Mouse (Mus musculus): Measurements from ENCODE around the gene Pdia6. TPM values are rescaled to one million over a fixed set of nuclear protein-coding genes. Genes with fewer than 3 reads are reported as not detected.

Gene Pdia6
- polyA plus RNA-seq, 1 experiment from 2014 or later, result 614 TPM

DNA sequence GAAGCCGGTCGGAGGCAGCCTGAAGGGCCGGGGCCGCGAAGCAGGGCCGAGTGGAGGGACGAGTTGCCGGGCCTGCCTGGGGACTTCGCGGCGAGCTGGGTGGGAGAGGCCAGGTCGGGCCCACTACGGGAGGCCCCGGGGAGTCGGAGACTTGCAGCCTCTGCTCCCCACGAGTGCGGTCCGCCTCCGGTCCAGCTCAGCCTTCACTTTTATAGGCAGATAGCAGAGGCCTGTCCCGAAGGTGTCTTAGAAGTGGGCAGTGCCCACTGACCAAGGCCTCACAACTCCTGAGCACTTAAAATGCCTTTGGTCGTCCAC is 287 bp downstream of the Pdia6 start:
- Histone ChIP-seq H3K36me3 (peaks cover 32% of the 10 kb centered on the region), H3K9ac (peak overlapping the region; percentile 80), H3K9me3 (replicated peaks) (no peaks in the 10 kb centered on the region), H3K27ac (peak overlapping the region; percentile 73), H3K4me2 (peak overlapping the region; percentile 73), H3K4me1 (peaks cover 43% of the 10 kb centered on the region), H3K27me3 (no peaks in the 10 kb centered on the region), H3K4me3 (replicated peaks) (peak overlapping the region; percentile 75)
- WGBS, result under 1% methylated on average over 21 of the region's 21 CpGs
- peak; percentile 82 for ATAC-seq (replicated peaks; ENCODE audit: low FRiP score)

DNA sequence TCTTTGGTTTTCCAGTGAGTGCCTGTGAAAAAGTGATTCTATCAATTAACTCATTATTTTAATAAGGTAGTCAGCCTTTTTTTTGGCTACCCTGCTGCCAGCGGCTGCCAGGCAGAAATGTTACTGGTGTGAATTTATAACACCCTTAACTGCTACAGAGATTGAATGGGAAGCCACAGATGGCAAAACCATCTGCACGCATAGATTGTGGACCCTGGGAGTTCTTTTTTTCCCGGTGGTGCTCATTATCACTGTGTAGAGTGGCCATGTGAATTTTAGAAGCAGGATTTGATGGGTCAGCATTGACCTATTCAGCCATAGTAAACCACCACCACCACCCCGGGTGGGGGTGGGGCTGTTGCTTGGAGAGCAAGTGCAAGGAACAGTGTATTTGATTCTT is 971 bp downstream of the Pdia6 start:
- peak overlapping the region; percentile 73 for H3K4me2 ChIP-seq
- 8% methylated on average over 4 of the region's 4 CpGs for WGBS
- peaks cover 50% of the 10 kb centered on the region for H3K4me1 ChIP-seq
- H3K36me3 ChIP-seq, result peaks cover 39% of the 10 kb centered on the region
- H3K27me3 ChIP-seq, result no peaks in the 10 kb centered on the region
- H3K9ac ChIP-seq, result peak overlapping the region; percentile 80
- no peak for ATAC-seq (replicated peaks; ENCODE audit: low FRiP score)
- H3K27ac ChIP-seq, result no peak overlapping the region
- H3K4me3 ChIP-seq (replicated peaks), result peak overlapping the region; percentile 75
- H3K9me3 ChIP-seq (replicated peaks), result no peaks in the 10 kb centered on the region

DNA sequence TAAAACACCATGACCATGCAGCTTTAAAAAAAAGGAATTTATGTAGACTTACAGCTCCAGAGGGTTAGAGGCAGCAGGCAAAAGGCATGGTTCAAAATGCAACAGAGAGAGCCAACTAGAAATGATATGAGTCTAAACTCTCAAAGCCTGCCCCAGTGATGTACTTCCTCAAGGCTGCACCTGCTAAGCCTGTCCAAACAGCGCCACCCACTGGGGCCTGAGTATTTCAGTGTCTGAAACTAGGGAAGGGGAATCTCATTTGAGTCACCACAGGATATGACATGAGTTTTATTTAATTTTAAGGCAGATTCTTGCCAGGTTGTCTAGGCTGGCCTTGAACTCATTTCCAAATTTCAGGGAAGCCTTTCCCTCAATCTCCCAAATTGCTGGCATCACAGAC is 4.9 kb downstream of the Pdia6 start:
- Histone ChIP-seq H3K4me2 (no peak overlapping the region), H3K9me3 (replicated peaks) (no peaks in the 10 kb centered on the region), H3K4me1 (peaks cover 46% of the 10 kb centered on the region), H3K27me3 (no peaks in the 10 kb centered on the region), H3K4me3 (replicated peaks) (no peak overlapping the region), H3K9ac (no peak overlapping the region), H3K27ac (0 out of 2 replicates have a peak overlapping the region, but pooled peaks have one; percentile 30), H3K36me3 (peaks cover 78% of the 10 kb centered on the region)
- WGBS, result 82% methylated on average over 1 of the region's 1 CpGs
- ATAC-seq (replicated peaks; ENCODE audit: low FRiP score), result no peak

GRCm38 (mm10) chr12:17273841-17274240 is 7.5 kb downstream of the Pdia6 start:
- H3K27ac ChIP-seq, result no peak overlapping the region
- H3K4me1 ChIP-seq, result peaks cover 31% of the 10 kb centered on the region
- no peaks in the 10 kb centered on the region for H3K9me3 ChIP-seq (replicated peaks)
- no peaks in the 10 kb centered on the region for H3K27me3 ChIP-seq
- H3K36me3 ChIP-seq, result peaks cover 95% of the 10 kb centered on the region
- no peak overlapping the region for H3K4me2 ChIP-seq
- no peak overlapping the region for H3K4me3 ChIP-seq (replicated peaks)
- WGBS, result 77% methylated on average over 7 of the region's 7 CpGs
- H3K9ac ChIP-seq, result no peak overlapping the region
- no peak for ATAC-seq (replicated peaks; ENCODE audit: low FRiP score)

GRCm38 (mm10) chr12:17288496-17288895 is 22.2 kb downstream of the Pdia6 start:
- no peaks in the 10 kb centered on the region for H3K4me1 ChIP-seq
- ATAC-seq (replicated peaks; ENCODE audit: low FRiP score), result no peak
- no peak overlapping the region for H3K9ac ChIP-seq
- no peak overlapping the region for H3K27ac ChIP-seq
- H3K36me3 ChIP-seq, result peaks cover 29% of the 10 kb centered on the region
- H3K4me3 ChIP-seq (replicated peaks), result no peak overlapping the region
- H3K9me3 ChIP-seq (replicated peaks), result no peaks in the 10 kb centered on the region
- no peak overlapping the region for H3K4me2 ChIP-seq
- WGBS, result 69% methylated on average over 4 of the region's 4 CpGs
- H3K27me3 ChIP-seq, result no peaks in the 10 kb centered on the region

DNA sequence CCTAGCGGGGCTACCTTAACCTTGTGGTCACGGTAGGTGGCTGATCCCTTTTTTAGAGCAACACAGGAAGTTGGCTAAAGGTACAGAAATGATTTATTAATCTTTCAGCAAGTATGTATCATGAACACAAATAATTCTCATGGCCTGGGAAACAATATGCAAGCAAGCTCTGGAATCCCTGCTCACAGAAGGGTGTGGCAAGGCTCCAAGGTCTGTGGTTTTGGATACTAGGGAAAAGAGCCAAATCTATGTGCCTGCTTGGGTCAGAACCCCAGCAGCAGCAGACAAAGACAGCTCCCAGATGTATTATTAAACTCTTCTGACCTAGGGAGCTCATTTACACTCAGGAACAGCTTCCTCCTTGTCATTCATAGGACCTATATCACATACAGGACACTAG is 22.7 kb downstream of the Pdia6 start:
- Histone ChIP-seq H3K4me3 (replicated peaks) (no peak overlapping the region), H3K36me3 (peaks cover 23% of the 10 kb centered on the region), H3K9ac (no peak overlapping the region), H3K27ac (no peak overlapping the region), H3K27me3 (no peaks in the 10 kb centered on the region), H3K4me2 (no peak overlapping the region), H3K4me1 (no peaks in the 10 kb centered on the region), H3K9me3 (replicated peaks) (no peaks in the 10 kb centered on the region)
- WGBS, result 65% methylated on average over 2 of the region's 2 CpGs
- ATAC-seq (replicated peaks; ENCODE audit: low FRiP score), result no peak

DNA sequence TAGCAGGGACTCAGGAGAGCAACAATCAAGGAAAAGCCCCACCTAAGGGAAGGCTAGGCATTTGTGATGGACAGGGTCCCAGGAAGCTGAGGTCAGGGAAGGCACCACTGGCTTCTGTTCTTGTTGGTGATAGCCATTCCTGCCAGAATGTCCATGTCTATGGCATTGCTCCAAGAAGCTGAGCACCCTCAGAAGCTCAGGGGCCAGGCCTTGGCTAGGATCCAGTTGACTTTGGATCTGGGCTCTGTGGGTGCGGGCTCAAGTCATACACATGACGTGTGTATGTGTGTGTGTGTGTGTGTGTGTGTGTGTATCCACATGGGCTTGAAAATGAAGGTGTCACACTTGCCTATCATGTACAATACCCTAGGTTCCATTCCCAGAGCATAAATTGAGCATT is 23.6 kb downstream of the Pdia6 start:
- 85% methylated on average over 2 of the region's 2 CpGs for WGBS
- Histone ChIP-seq H3K4me3 (replicated peaks) (no peak overlapping the region), H3K27me3 (no peaks in the 10 kb centered on the region), H3K4me1 (no peaks in the 10 kb centered on the region), H3K4me2 (no peak overlapping the region), H3K9ac (no peak overlapping the region), H3K36me3 (peaks cover 15% of the 10 kb centered on the region), H3K9me3 (replicated peaks) (no peaks in the 10 kb centered on the region), H3K27ac (no peak overlapping the region)
- ATAC-seq (replicated peaks; ENCODE audit: low FRiP score), result no peak

GRCm38 (mm10) chr12:17290569-17290968 is 24.2 kb downstream of the Pdia6 start:
- Histone ChIP-seq H3K27me3 (no peaks in the 10 kb centered on the region), H3K36me3 (peaks cover 9% of the 10 kb centered on the region; the same call in 1 of the 2 replicates), H3K27ac (no peak overlapping the region), H3K9ac (no peak overlapping the region), H3K9me3 (replicated peaks) (no peaks in the 10 kb centered on the region), H3K4me2 (no peak overlapping the region), H3K4me1 (no peaks in the 10 kb centered on the region), H3K4me3 (replicated peaks) (no peak overlapping the region)
- ATAC-seq (replicated peaks; ENCODE audit: low FRiP score), result no peak
- 61% methylated on average over 4 of the region's 4 CpGs for WGBS

- H3K4me1 ChIP-seq, result 0 out of 2 replicates have a peak, but pooled peaks cover 3% of the 10 kb centered on the region
Observed at GRCm38 (mm10) chr12:17296899-17297298, 30.6 kb downstream of the Pdia6 start.

GRCm38 (mm10) chr12:17299902-17300301 is 33.6 kb downstream of the Pdia6 start:
- no peak for ATAC-seq (replicated peaks; ENCODE audit: low FRiP score)
- H3K4me3 ChIP-seq (replicated peaks), result no peak overlapping the region
- 92% methylated on average over 1 of the region's 1 CpGs for WGBS
- H3K9ac ChIP-seq, result no peak overlapping the region
- H3K27me3 ChIP-seq, result no peaks in the 10 kb centered on the region
- H3K36me3 ChIP-seq, result no peaks in the 10 kb centered on the region
- H3K4me2 ChIP-seq, result no peak overlapping the region
- H3K9me3 ChIP-seq (replicated peaks), result no peaks in the 10 kb centered on the region
- H3K4me1 ChIP-seq, result 0 out of 2 replicates have a peak, but pooled peaks cover 3% of the 10 kb centered on the region
- H3K27ac ChIP-seq, result no peak overlapping the region

More at GRCm38 (mm10) chr12:17296899-17297298, 30.6 kb downstream of the Pdia6 start:
- Histone ChIP-seq H3K27me3 (no peaks in the 10 kb centered on the region), H3K36me3 (no peaks in the 10 kb centered on the region), H3K9me3 (replicated peaks) (no peaks in the 10 kb centered on the region), H3K4me2 (no peak overlapping the region), H3K27ac (no peak overlapping the region), H3K9ac (no peak overlapping the region), H3K4me3 (replicated peaks) (no peak overlapping the region)
- WGBS, result 39% methylated on average over 2 of the region's 2 CpGs
- ATAC-seq (replicated peaks; ENCODE audit: low FRiP score), result no peak

DNA sequence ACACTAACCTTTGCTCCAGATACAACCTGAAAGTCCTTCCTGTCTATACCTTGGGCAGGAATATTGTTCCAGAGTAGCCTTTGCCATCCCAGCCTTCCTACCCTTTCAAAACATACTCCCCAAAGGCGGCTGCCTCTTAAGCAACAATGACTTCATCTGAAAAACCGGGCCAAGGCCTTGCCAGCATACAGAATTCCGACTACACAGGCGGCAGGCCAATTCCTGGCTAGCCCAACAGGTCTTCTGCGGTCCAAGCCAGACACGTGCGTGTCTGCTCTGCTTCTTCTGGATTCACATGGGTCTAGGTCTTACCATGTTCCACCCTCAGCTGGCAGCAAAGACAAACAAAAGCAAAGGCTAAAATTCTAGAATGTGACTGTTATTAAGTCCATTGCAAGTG is 39.1 kb downstream of the Pdia6 start:
- no peak for ATAC-seq (replicated peaks; ENCODE audit: low FRiP score)
- Histone ChIP-seq H3K4me3 (replicated peaks) (no peak overlapping the region), H3K9ac (no peak overlapping the region), H3K36me3 (no peaks in the 10 kb centered on the region), H3K4me2 (no peak overlapping the region), H3K4me1 (no peaks in the 10 kb centered on the region), H3K27ac (no peak overlapping the region), H3K9me3 (replicated peaks) (no peaks in the 10 kb centered on the region), H3K27me3 (no peaks in the 10 kb centered on the region)
- 85% methylated on average over 7 of the region's 7 CpGs for WGBS

GRCm38 (mm10) chr12:17308246-17308645 is 41.9 kb downstream of the Pdia6 start:
- Histone ChIP-seq H3K27ac (no peak overlapping the region), H3K27me3 (no peaks in the 10 kb centered on the region), H3K36me3 (no peaks in the 10 kb centered on the region), H3K4me1 (no peaks in the 10 kb centered on the region), H3K4me2 (no peak overlapping the region), H3K9ac (no peak overlapping the region), H3K4me3 (replicated peaks) (no peak overlapping the region), H3K9me3 (replicated peaks) (no peaks in the 10 kb centered on the region)
- WGBS, result 45% methylated on average over 4 of the region's 4 CpGs
- ATAC-seq (replicated peaks; ENCODE audit: low FRiP score), result no peak

Measured in kidney, embryonic 15.5 days (tissue).